Mouse (Mus musculus): ENCODE data around the gene Col27a1. TPM values are rescaled to one million over a fixed set of nuclear protein-coding genes. Genes with fewer than 3 reads are reported as not detected.

The Col27a1 gene
- polyA plus RNA-seq, 1 experiment from 2014 or later = 7.2 TPM

DNA sequence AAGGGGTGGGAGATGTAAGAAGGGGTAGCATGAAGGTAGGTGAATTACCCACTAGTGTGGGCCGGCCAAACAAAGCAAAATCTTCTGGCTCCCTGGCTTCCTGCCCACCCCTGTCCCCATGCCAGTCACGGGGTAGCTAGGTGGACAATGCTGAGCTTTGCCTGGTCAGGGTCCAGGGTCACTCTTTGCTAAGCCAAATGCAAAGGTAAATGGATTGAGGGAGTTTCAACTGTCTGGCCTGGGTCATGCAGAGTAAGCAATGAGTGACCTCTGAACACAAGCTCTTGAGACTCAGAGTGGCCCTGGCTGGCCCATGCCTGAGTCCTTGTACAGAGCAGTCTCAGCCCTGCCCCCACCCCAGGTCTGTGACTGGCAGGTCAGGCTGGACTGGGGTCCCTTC, 22.4 kb downstream of the Col27a1 start:
- WGBS = 54% methylated on average over 2 of the region's 2 CpGs
- H3K27ac ChIP-seq (ENCODE audit: low read length) = no peak overlapping the region
- peaks cover 10% of the 10 kb centered on the region for H3K4me1 ChIP-seq (ENCODE audit: insufficient read depth, low read depth, low read length)

DNA sequence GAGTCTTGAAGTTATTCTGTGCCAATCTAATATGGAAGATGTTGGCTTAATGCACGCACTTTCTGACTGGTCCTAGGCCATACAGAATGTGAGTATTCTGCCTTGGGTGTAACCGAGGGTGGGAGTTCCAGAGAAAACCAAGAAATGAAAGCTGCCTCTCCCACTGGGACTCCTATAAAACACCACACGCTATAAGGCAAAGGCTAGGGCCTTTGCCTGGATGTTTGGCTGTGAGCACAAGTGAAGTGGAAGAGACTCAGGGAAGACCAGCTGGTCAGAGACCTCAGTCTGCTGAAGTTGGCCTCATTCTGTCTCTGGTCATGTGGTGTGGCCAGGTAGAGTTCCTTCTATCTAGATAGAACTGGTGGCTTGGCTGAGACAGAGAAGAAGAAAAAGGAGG, 23.4 kb downstream of the Col27a1 start:
- 82% methylated on average over 3 of the region's 3 CpGs for WGBS
- Histone ChIP-seq H3K9me3 (ENCODE audit: low read length) (no peaks in the 10 kb centered on the region), H3K9ac (replicated peaks; ENCODE audit: low read depth) (no peak overlapping the region), H3K27ac (ENCODE audit: low read length) (no peak overlapping the region), H3K36me3 (ENCODE audit: insufficient read depth, low read length) (no peaks in the 10 kb centered on the region), H3K4me3 (ENCODE audit: low read depth, low read length) (no peak overlapping the region), H3K4me1 (ENCODE audit: insufficient read depth, low read depth, low read length) (peaks cover 10% of the 10 kb centered on the region; the same call in 1 of the 2 replicates), H3K27me3 (replicated peaks; ENCODE audit: insufficient read depth, low read length) (no peaks in the 10 kb centered on the region), H3K4me2 (replicated peaks; ENCODE audit: low read depth, low read length) (no peak overlapping the region)
- DNase-seq (ENCODE audit: low spot score) (no peak), ATAC-seq (no peak)
- TF ChIP-seq CTCF (IDR thresholded peaks at IDR 0.05) = no peak
- TF ChIP-seq EP300 (IDR thresholded peaks at IDR 0.05) = no peak

More for the DNA sequence above, 22.4 kb downstream of the Col27a1 start:
- Histone ChIP-seq H3K27me3 (replicated peaks; ENCODE audit: insufficient read depth, low read length) (no peaks in the 10 kb centered on the region), H3K4me2 (replicated peaks; ENCODE audit: low read depth, low read length) (no peak overlapping the region), H3K9ac (replicated peaks; ENCODE audit: low read depth) (no peak overlapping the region), H3K36me3 (ENCODE audit: insufficient read depth, low read length) (no peaks in the 10 kb centered on the region), H3K9me3 (ENCODE audit: low read length) (no peaks in the 10 kb centered on the region), H3K4me3 (ENCODE audit: low read depth, low read length) (no peak overlapping the region)
- ATAC-seq (no peak), DNase-seq (ENCODE audit: low spot score) (no peak)
- TF ChIP-seq EP300 (IDR thresholded peaks at IDR 0.05) (no peak), CTCF (IDR thresholded peaks at IDR 0.05) (no peak)

DNA sequence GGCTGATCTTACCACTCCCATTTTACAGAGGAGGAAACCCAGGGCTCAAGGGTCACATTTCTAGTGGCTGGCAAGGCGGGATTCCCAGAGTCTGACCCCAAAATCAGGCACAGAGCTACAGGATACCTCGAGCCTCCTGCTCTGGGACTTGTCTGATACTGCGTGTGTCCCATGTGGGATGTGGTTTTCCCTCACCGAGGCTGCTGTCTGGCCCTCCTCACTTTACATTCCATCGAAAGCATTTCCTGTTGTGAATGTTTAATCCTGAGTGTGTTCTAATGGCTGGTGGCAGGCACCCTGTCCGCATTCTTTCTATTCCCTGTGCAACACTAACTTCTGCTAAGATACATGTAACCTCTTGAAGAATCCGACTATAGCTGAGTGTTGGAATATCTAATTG, 24.3 kb downstream of the Col27a1 start:
- 0 out of 2 replicates have a peak, but pooled peaks have one; percentile 25 for ATAC-seq
- Histone ChIP-seq H3K4me1 (ENCODE audit: insufficient read depth, low read depth, low read length) (peaks cover 10% of the 10 kb centered on the region; the same call in 1 of the 2 replicates), H3K36me3 (ENCODE audit: insufficient read depth, low read length) (no peaks in the 10 kb centered on the region), H3K9me3 (ENCODE audit: low read length) (no peaks in the 10 kb centered on the region), H3K4me2 (replicated peaks; ENCODE audit: low read depth, low read length) (no peak overlapping the region), H3K4me3 (ENCODE audit: low read depth, low read length) (no peak overlapping the region), H3K27ac (ENCODE audit: low read length) (no peak overlapping the region), H3K9ac (replicated peaks; ENCODE audit: low read depth) (no peak overlapping the region), H3K27me3 (replicated peaks; ENCODE audit: insufficient read depth, low read length) (no peaks in the 10 kb centered on the region)
- whole genome bisulfite sequencing = 22% methylated on average over 7 of the region's 7 CpGs
- TF ChIP-seq EP300 (IDR thresholded peaks at IDR 0.05) = no peak
- no peak for TF ChIP-seq CTCF (IDR thresholded peaks at IDR 0.05)
- DNase-seq (ENCODE audit: low spot score) = no peak

DNA sequence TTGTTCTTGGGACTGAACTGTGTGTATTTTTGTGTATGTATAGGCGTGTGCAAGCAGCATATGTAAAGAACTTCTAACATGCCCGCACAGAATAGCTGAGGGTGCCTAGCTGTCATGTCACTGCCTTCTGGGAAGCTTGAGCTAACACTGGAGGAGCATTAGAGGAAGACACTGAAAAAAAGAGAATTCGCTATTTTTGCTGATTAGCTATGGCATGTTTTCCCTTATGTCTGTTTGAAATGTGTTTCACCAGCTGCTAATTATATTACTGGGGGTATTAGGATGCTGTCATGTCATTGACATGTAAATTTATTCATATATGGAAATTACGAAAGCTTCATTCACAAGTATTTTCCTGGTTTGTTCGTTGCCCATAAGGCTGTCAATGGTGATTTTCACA, 24.9 kb downstream of the Col27a1 start:
- ATAC-seq = no peak
- Histone ChIP-seq H3K4me2 (replicated peaks; ENCODE audit: low read depth, low read length) (no peak overlapping the region), H3K4me1 (ENCODE audit: insufficient read depth, low read depth, low read length) (peaks cover 7% of the 10 kb centered on the region; the same call in 1 of the 2 replicates), H3K36me3 (ENCODE audit: insufficient read depth, low read length) (no peaks in the 10 kb centered on the region), H3K4me3 (ENCODE audit: low read depth, low read length) (no peak overlapping the region), H3K27me3 (replicated peaks; ENCODE audit: insufficient read depth, low read length) (no peaks in the 10 kb centered on the region), H3K9ac (replicated peaks; ENCODE audit: low read depth) (no peak overlapping the region), H3K9me3 (ENCODE audit: low read length) (no peaks in the 10 kb centered on the region), H3K27ac (ENCODE audit: low read length) (no peak overlapping the region)
- TF ChIP-seq EP300 (IDR thresholded peaks at IDR 0.05) (no peak), CTCF (IDR thresholded peaks at IDR 0.05) (no peak)
- 84% methylated on average over 5 of the region's 5 CpGs for WGBS
- no peak for DNase-seq (ENCODE audit: low spot score)

DNA sequence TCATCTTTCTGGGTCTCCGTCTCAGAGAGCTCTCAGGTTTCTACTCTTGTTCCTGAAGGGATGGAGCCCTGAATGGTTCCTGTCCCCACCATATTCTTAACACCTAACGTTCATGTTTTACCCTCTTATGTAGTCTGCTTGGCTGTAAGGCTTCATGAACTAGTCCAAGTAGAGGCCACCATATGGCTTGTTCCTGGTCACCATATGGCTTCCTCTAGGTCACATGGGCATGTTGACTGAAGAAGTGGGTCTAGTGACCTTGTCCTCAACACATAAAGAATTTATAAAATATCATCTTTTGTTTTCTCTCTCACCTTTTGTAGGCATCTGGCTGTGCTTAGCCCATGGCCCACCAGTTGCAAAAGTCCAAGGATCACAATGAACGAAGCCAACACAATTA, 27.2 kb downstream of the Col27a1 start:
- Histone ChIP-seq H3K4me1 (ENCODE audit: insufficient read depth, low read depth, low read length) (peaks cover 4% of the 10 kb centered on the region; the same call in 1 of the 2 replicates), H3K4me2 (replicated peaks; ENCODE audit: low read depth, low read length) (no peak overlapping the region), H3K4me3 (ENCODE audit: low read depth, low read length) (no peak overlapping the region), H3K27me3 (replicated peaks; ENCODE audit: insufficient read depth, low read length) (no peaks in the 10 kb centered on the region), H3K9me3 (ENCODE audit: low read length) (no peaks in the 10 kb centered on the region), H3K9ac (replicated peaks; ENCODE audit: low read depth) (no peak overlapping the region), H3K36me3 (ENCODE audit: insufficient read depth, low read length) (no peaks in the 10 kb centered on the region), H3K27ac (ENCODE audit: low read length) (no peak overlapping the region)
- WGBS = 83% methylated on average over 3 of the region's 3 CpGs
- DNase-seq (ENCODE audit: low spot score) (no peak), ATAC-seq (no peak)
- no peak for TF ChIP-seq CTCF (IDR thresholded peaks at IDR 0.05)
- TF ChIP-seq EP300 (IDR thresholded peaks at IDR 0.05) = no peak

GRCm38 (mm10) chr4:63247991-63248390, 34.2 kb downstream of the Col27a1 start:
- no peak for ATAC-seq
- Histone ChIP-seq H3K4me3 (ENCODE audit: low read depth, low read length) (no peak overlapping the region), H3K4me2 (replicated peaks; ENCODE audit: low read depth, low read length) (no peak overlapping the region), H3K9ac (replicated peaks; ENCODE audit: low read depth) (no peak overlapping the region), H3K4me1 (ENCODE audit: insufficient read depth, low read depth, low read length) (no peaks in the 10 kb centered on the region), H3K27me3 (replicated peaks; ENCODE audit: insufficient read depth, low read length) (no peaks in the 10 kb centered on the region), H3K27ac (ENCODE audit: low read length) (no peak overlapping the region), H3K36me3 (ENCODE audit: insufficient read depth, low read length) (no peaks in the 10 kb centered on the region), H3K9me3 (ENCODE audit: low read length) (no peaks in the 10 kb centered on the region)
- TF ChIP-seq EP300 (IDR thresholded peaks at IDR 0.05) (no peak), CTCF (IDR thresholded peaks at IDR 0.05) (no peak)
- DNase-seq (ENCODE audit: low spot score) = no peak

- no peaks in the 10 kb centered on the region for H3K27me3 ChIP-seq (replicated peaks; ENCODE audit: insufficient read depth, low read length)
- H3K36me3 ChIP-seq (ENCODE audit: insufficient read depth, low read length) = no peaks in the 10 kb centered on the region
- ATAC-seq (no peak), DNase-seq (ENCODE audit: low spot score) (no peak)
- TF ChIP-seq EP300 (IDR thresholded peaks at IDR 0.05) (no peak), CTCF (IDR thresholded peaks at IDR 0.05) (no peak)
- no peak overlapping the region for H3K9ac ChIP-seq (replicated peaks; ENCODE audit: low read depth)
- no peak overlapping the region for H3K4me3 ChIP-seq (ENCODE audit: low read depth, low read length)
- WGBS = 47% methylated on average over 6 of the region's 6 CpGs
- H3K4me2 ChIP-seq (replicated peaks; ENCODE audit: low read depth, low read length) = no peak overlapping the region
- no peaks in the 10 kb centered on the region for H3K4me1 ChIP-seq (ENCODE audit: insufficient read depth, low read depth, low read length)
- no peaks in the 10 kb centered on the region for H3K9me3 ChIP-seq (ENCODE audit: low read length)
- no peak overlapping the region for H3K27ac ChIP-seq (ENCODE audit: low read length)
Observed at GRCm38 (mm10) chr4:63248951-63249350, 35.1 kb downstream of the Col27a1 start.
